In genomic region chr12:54440851-54441593, GRCm38 (mm10) we compare ENCODE assay signal across 12 mouse cellular contexts.
"Had no signal": no experiment of that assay in that cellular context is flagged by ENCODE, and none has a peak within 500 bp of the region (broad histone marks: within the 10 kb centered on the region; RNA-seq: fewer than 3 reads in every experiment).

No protein-coding gene starts in this region.

- H3K27me3 ChIP-seq: liver, embryonic 15.5 days; midbrain, embryonic 15.5 days; neural tube, embryonic 12.5 days had no signal

- H3K9ac ChIP-seq: liver, embryonic 15.5 days; midbrain, embryonic 15.5 days; neural tube, embryonic 12.5 days had no signal

- H3K4me2 ChIP-seq: liver, embryonic 11.5 days; liver, embryonic 15.5 days; midbrain, embryonic 15.5 days; neural tube, embryonic 12.5 days had no signal

- H3K36me3 ChIP-seq: limb, embryonic 10.5 days; liver, embryonic 15.5 days; midbrain, embryonic 15.5 days; neural tube, embryonic 12.5 days had no signal

- H3K4me3 ChIP-seq: left cerebral cortex, adult 2 months; limb, embryonic 10.5 days; liver, embryonic 15.5 days; midbrain, embryonic 15.5 days; neural tube, embryonic 12.5 days had no signal

- H3K27ac ChIP-seq: left cerebral cortex, adult 2 months; limb, embryonic 10.5 days; liver, embryonic 15.5 days; midbrain, embryonic 15.5 days; neural tube, embryonic 12.5 days; stomach, postnatal 0 days had no signal

- DNase-seq: kidney, postnatal 14 days; lung, adult 2 months; lung, postnatal 36 days; thymus, postnatal 4 days had no signal

- H3K9me3 ChIP-seq: limb, embryonic 10.5 days; liver, embryonic 15.5 days; midbrain, embryonic 15.5 days; neural tube, embryonic 12.5 days had no signal

- ATAC-seq: lung, postnatal 0 days; midbrain, embryonic 15.5 days had no signal

- H3K4me1 ChIP-seq: liver, embryonic 15.5 days; midbrain, embryonic 15.5 days had no signal
